In the genomic region with DNA sequence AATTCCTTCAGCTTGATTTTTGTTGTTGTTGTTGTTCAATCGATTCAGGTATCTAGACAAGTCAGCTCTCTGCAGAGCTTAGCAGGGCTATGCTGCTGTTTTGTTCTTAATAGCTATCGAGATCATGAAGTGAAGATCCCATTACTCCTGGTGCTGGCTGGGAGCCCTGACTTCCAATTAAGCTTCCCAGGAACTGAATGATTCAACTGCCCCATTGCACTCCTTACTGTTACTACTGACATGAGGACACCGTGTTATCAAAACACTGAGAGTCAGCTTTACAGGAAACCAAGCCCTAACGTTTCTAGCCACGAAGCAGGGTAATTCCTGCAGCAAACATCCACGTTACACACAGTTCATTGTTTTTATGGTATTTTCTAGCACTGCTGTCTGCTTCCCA, we compare ENCODE assay signal across 9 mouse cellular contexts. TPM values are rescaled to one million over a fixed set of nuclear protein-coding genes. Genes with fewer than 3 reads are reported as not detected.
DNase-seq lines count a peak whose midpoint lies in the region; ATAC-seq and TF ChIP-seq lines count a peak whose summit lies in the region.
"Had no signal": no experiment of that assay in that cellular context is flagged by ENCODE, and none has a peak within 500 bp of the region (broad histone marks: within the 10 kb centered on the region; RNA-seq: fewer than 3 reads in every experiment).

No protein-coding gene starts in this region.

- no peaks in the 10 kb centered on the region for H3K79me2 ChIP-seq in heart, adult 2 months (replicated peaks; ENCODE audit: control insufficient read depth, insufficient read depth, low read length)

- peak; percentile 50 for ATAC-seq in lung, postnatal 0 days

- no peaks in the 10 kb centered on the region for H3K27me3 ChIP-seq in heart, adult 2 months (ENCODE audit: control insufficient read depth, insufficient read depth, low read length)
- no peaks in the 10 kb centered on the region for H3K27me3 ChIP-seq in heart, embryonic 10.5 days (ENCODE audit: insufficient read depth, poor library complexity, severe bottlenecking)
- H3K27me3 ChIP-seq in kidney, adult 2 months (replicated peaks; ENCODE audit: control insufficient read depth, insufficient read depth, low read length): no peaks in the 10 kb centered on the region
- no peaks in the 10 kb centered on the region for H3K27me3 ChIP-seq in lung, postnatal 0 days (replicated peaks; ENCODE audit: insufficient read depth, low read length)
- H3K27me3 ChIP-seq: limb, embryonic 12.5 days had no signal

- peaks cover 6% of the 10 kb centered on the region for H3K4me1 ChIP-seq in heart, adult 2 months (ENCODE audit: control insufficient read depth, insufficient read depth, low read length)
- H3K4me1 ChIP-seq in heart, embryonic 10.5 days: peaks cover 5% of the 10 kb centered on the region; the same call in 1 of the 2 replicates
- no peaks in the 10 kb centered on the region for H3K4me1 ChIP-seq in kidney, adult 2 months (ENCODE audit: control insufficient read depth, insufficient read depth, low read length)
- H3K4me1 ChIP-seq in lung, postnatal 0 days (ENCODE audit: insufficient read depth, low read depth, low read length): no peaks in the 10 kb centered on the region

- TF ChIP-seq CTCF in heart, adult 2 months (IDR thresholded peaks at IDR 0.05): no peak
- TF ChIP-seq CTCF in kidney, adult 2 months (conservative IDR thresholded peaks at IDR 0.05; ENCODE audit: insufficient read depth, insufficient read length, low read depth, low read length): no peak
- TF ChIP-seq CTCF in lung, postnatal 0 days (IDR thresholded peaks at IDR 0.05): no peak

- TF ChIP-seq POLR2A in heart, adult 2 months (IDR thresholded peaks at IDR 0.05; ENCODE audit: insufficient read depth, low read depth, low read length): peak; percentile 75; the same call in 1 of the 2 replicates
- TF ChIP-seq POLR2A in kidney, adult 2 months (IDR thresholded peaks at IDR 0.05; ENCODE audit: low read depth, low read length): no peak

- TF ChIP-seq EP300 in heart, adult 2 months (IDR thresholded peaks at IDR 0.05; ENCODE audit: insufficient read depth, low read depth, low read length): peak; percentile 44; the same call in 1 of the 2 replicates
- peak; percentile 92 for TF ChIP-seq EP300 in lung, postnatal 0 days (IDR thresholded peaks at IDR 0.05)

- H3K4me2 ChIP-seq in lung, postnatal 0 days (replicated peaks; ENCODE audit: low read depth, low read length): peak overlapping the region; percentile 62
- H3K4me2 ChIP-seq: limb, embryonic 12.5 days had no signal

- H3K9ac ChIP-seq in heart, adult 2 months (ENCODE audit: low read depth, low read length): peak overlapping the region; percentile 57
- H3K9ac ChIP-seq in lung, postnatal 0 days (replicated peaks; ENCODE audit: low read depth): no peak overlapping the region
- H3K9ac ChIP-seq: limb, embryonic 12.5 days had no signal

- DNase-seq in heart, adult 2 months: peak in 1 of 2 experiments; percentile 63
- no peak for DNase-seq in heart, postnatal 4 days
- DNase-seq in heart, embryonic 10.5 days (ENCODE audit: low spot score): no peak
- DNase-seq in kidney, adult 2 months: peak; percentile 77
- DNase-seq in lung, postnatal 0 days (ENCODE audit: low spot score): peak; percentile 44
- no peak for DNase-seq in urinary bladder, postnatal 4 days (ENCODE audit: low spot score in 2 of 2)
- DNase-seq in layer of hippocampus, adult 18-20 months (ENCODE audit: low spot score in 2 of 2): no peak
- DNase-seq: gastrocnemius, postnatal 36 days had no signal

- H3K27ac ChIP-seq in heart, adult 2 months: peak overlapping the region; percentile 93
- peak overlapping the region; percentile 32; the same call in 1 of the 2 replicates for H3K27ac ChIP-seq in heart, embryonic 10.5 days
- peak overlapping the region; percentile 77 for H3K27ac ChIP-seq in kidney, adult 2 months (ENCODE audit: insufficient read depth, low read depth, low read length)
- H3K27ac ChIP-seq in lung, postnatal 0 days (ENCODE audit: low read length): peak overlapping the region; percentile 58; the same call in 1 of the 2 replicates
- H3K27ac ChIP-seq: limb, embryonic 12.5 days had no signal

- intact Hi-C loops in heart, adult 2 months (cut with DNase I): loop anchor here (10.0 kb wide), 2 partner anchors 258 to 372 kb away; a partner anchor contains a TSS

- no peaks in the 10 kb centered on the region for H3K9me3 ChIP-seq in heart, embryonic 10.5 days
- no peaks in the 10 kb centered on the region for H3K9me3 ChIP-seq in lung, postnatal 0 days (ENCODE audit: low read length)
- H3K9me3 ChIP-seq: limb, embryonic 12.5 days had no signal

- H3K4me3 ChIP-seq in heart, adult 2 months: peak overlapping the region; percentile 55
- no peak overlapping the region for H3K4me3 ChIP-seq in heart, embryonic 10.5 days
- H3K4me3 ChIP-seq in kidney, adult 2 months (ENCODE audit: insufficient read depth, low read depth, low read length): no peak overlapping the region; the same call in 1 of the 2 replicates
- peak overlapping the region; percentile 46; the same call in 1 of the 2 replicates for H3K4me3 ChIP-seq in lung, postnatal 0 days (ENCODE audit: low read depth, low read length)
- H3K4me3 ChIP-seq: limb, embryonic 12.5 days had no signal

- WGBS in heart, adult 2 months: 35% methylated on average over 6 of the region's 6 CpGs
- 61% methylated on average over 6 of the region's 6 CpGs for WGBS in heart, embryonic 10.5 days
- WGBS in kidney, adult 2 months: 39% methylated on average over 6 of the region's 6 CpGs
- 41% methylated on average over 6 of the region's 6 CpGs for WGBS in lung, postnatal 0 days

- H3K36me3 ChIP-seq in heart, adult 2 months (ENCODE audit: control insufficient read depth, insufficient read depth, low read length): peaks cover 11% of the 10 kb centered on the region; the same call in 1 of the 2 replicates
- H3K36me3 ChIP-seq in heart, embryonic 10.5 days: no peaks in the 10 kb centered on the region
- no peaks in the 10 kb centered on the region for H3K36me3 ChIP-seq in kidney, adult 2 months (ENCODE audit: control insufficient read depth, insufficient read depth, low read length)
- no peaks in the 10 kb centered on the region for H3K36me3 ChIP-seq in lung, postnatal 0 days (ENCODE audit: insufficient read depth, low read length)
- H3K36me3 ChIP-seq: limb, embryonic 12.5 days had no signal

RNA-seq across cellular contexts. Expression of a gene that starts 6.7 kb away (rescaled TPM):
- 10 to 100 TPM; 37.4 to 39.5 TPM for total RNA-seq in heart, adult 2 months (2021)
- polyA plus RNA-seq in heart, adult 2 months (2012; rRNA removed): 15.1 and 21.1 TPM in 2 replicates
- 10 to 100 TPM; 22.6 to 27.4 TPM for total RNA-seq in heart, postnatal 4 days (2021)
- 2.9 and 3.2 TPM in 2 replicates for polyA plus RNA-seq in heart, embryonic 10.5 days (2016; fragmentation: Nextera tagmentation; extraction: Ambion mirVana)
- 6.9 and 7.1 TPM in 2 replicates for polyA plus RNA-seq in kidney, adult 2 months (2012; rRNA removed)
- 29.1 and 44.1 TPM in 2 replicates for polyA plus RNA-seq in lung, postnatal 0 days (2015; fragmentation: Nextera tagmentation; extraction: Ambion mirVana)
- 1 to 10 TPM; 4.1 to 4.4 TPM for total RNA-seq in layer of hippocampus, adult 18-20 months (2021)

Comparison
In these comparisons a context has a peak if more than half of its experiments do, and no peak if none do; other contexts are left out.
1. H3K4me3 ChIP-seq: peak in heart, adult 2 months (single experiment) and lung, postnatal 0 days (single experiment); none in heart, embryonic 10.5 days (single experiment) and kidney, adult 2 months (single experiment).
2. DNase-seq: peak in kidney, adult 2 months (single experiment) and lung, postnatal 0 days (single experiment); none in heart, postnatal 4 days (single experiment), heart, embryonic 10.5 days (single experiment), urinary bladder, postnatal 4 days (0 of 2) and layer of hippocampus, adult 18-20 months (0 of 2).
3. H3K27ac ChIP-seq: peak in every context shown above with its lines; median percentile 93 in heart, adult 2 months; 77 in kidney, adult 2 months; 58 in lung, postnatal 0 days; 32 in heart, embryonic 10.5 days.